Mouse (Mus musculus) heart, postnatal 0 days (tissue): ENCODE data around the gene Slc35d1. TPM values are rescaled to one million over a fixed set of nuclear protein-coding genes. Genes with fewer than 3 reads are reported as not detected.

Experiments
- ATAC-seq: fragments of 200-750 bp; cut with Nextera tagmentation; 2 replicates; pipeline ENCODE4 v1.8.0; 2017; ENCODE audit warnings: low read depth, moderate number of reproducible peaks, moderate library complexity; ENCODE audit not compliant: insufficient read depth
- DNase-seq: peaks from one replicate; pipeline ENCODE4 v3.0.0-alpha.2; 2016; ENCODE audit warnings: low spot score
- H3K27ac ChIP-seq: fragments of 300-500 bp; sonication (generic); 2 replicates; pipeline ENCODE4 v1.5.1; 2014; ENCODE audit warnings: low read depth, mild to moderate bottlenecking
- H3K27me3 ChIP-seq: fragments of 300-500 bp; sonication (generic); 2 replicates; pipeline ENCODE4 v1.6.1; 2014; ENCODE audit warnings: low read length, mixed read lengths; ENCODE audit not compliant: control insufficient read depth, insufficient read depth
- H3K36me3 ChIP-seq: fragments of 300-500 bp; sonication (generic); replicated peaks from 2 replicates; pipeline ENCODE4 v1.6.1; 2014; ENCODE audit warnings: low read length, mixed read lengths; ENCODE audit not compliant: control insufficient read depth, insufficient read depth
- H3K4me1 ChIP-seq: fragments of 300-500 bp; sonication (generic); 2 replicates; pipeline ENCODE4 v1.6.1; 2014; ENCODE audit warnings: antibody characterized with exemption; ENCODE audit not compliant: control insufficient read depth, insufficient read depth
- H3K4me2 ChIP-seq: fragments of 300-500 bp; sonication (generic); 2 replicates; pipeline ENCODE4 v1.6.1; 2014; ENCODE audit warnings: low read depth, mild to moderate bottlenecking, low read length, moderate library complexity
- H3K4me3 ChIP-seq: fragments of 300-500 bp; sonication (generic); 2 replicates; pipeline ENCODE4 v1.5.1; 2014; ENCODE audit warnings: low read depth, low read length
- H3K9ac ChIP-seq: fragments of 300-500 bp; sonication (generic); replicated peaks from 2 replicates; pipeline ENCODE4 v1.6.1; 2014; ENCODE audit warnings: low read depth, low read length, mixed read lengths
- H3K9me3 ChIP-seq: fragments of 300-500 bp; sonication (generic); replicated peaks from 2 replicates; pipeline ENCODE4 v1.6.1; 2016; ENCODE audit warnings: low read length; ENCODE audit not compliant: control insufficient read depth
- CTCF ChIP-seq: IDR thresholded peaks from 2 replicates; pipeline ENCODE4 v1.5.1; 2016; ENCODE audit warnings: antibody characterized with exemption, control low read depth, low read depth
- EP300 ChIP-seq: IDR thresholded peaks from 2 replicates; pipeline ENCODE4 v1.6.1; 2016; ENCODE audit warnings: antibody characterized with exemption, low read depth
- WGBS: fragments of 180-500 bp; shearing (Covaris S2); extraction: QIAGEN DNeasy Blood & Tissue Kit; methylation state at CpG from one replicate; pipeline ENCODE4 v1.1.7; 2014; 5-methylcytosine and 5-hydroxymethylcytosine counted together
- polyA plus RNA-seq: library from polyadenylated mRNA; unstranded; fragments of >200 nt; fragmentation: Nextera tagmentation; extraction: Ambion mirVana; gene quantifications from 2 replicates; pipeline ENCODE4 v1.2.1, GENCODE M21; 2015
- total RNA-seq: library from RNA; depleted of rRNA; stranded (reverse); fragments of >200 nt; gene quantifications from 2 replicates; pipeline ENCODE4 v1.2.3, GENCODE M21; 2014; ENCODE audit warnings: low replicate concordance

The Slc35d1 gene
- total and polyA plus RNA-seq, 2 experiments from 2014 or later = 2.6 to 4.2 TPM

- Histone ChIP-seq H3K4me1 (peaks cover 24% of the 10 kb centered on the region), H3K4me2 (no peak overlapping the region), H3K27ac (peak overlapping the region; percentile 84; the same call in 1 of the 2 replicates), H3K36me3 (peaks cover 14% of the 10 kb centered on the region; the same call in 1 of the 2 replicates), H3K9me3 (no peaks in the 10 kb centered on the region), H3K27me3 (no peaks in the 10 kb centered on the region), H3K4me3 (no peak overlapping the region), H3K9ac (no peak overlapping the region)
- 84% methylated on average over 8 of the region's 8 CpGs for WGBS
- ATAC-seq (no peak), DNase-seq (no peak)
- TF ChIP-seq EP300 (no peak), CTCF (no peak)
Measured at GRCm38 (mm10) chr4:103180300-103180888, 34.6 kb downstream of the Slc35d1 start.

- Histone ChIP-seq H3K27me3 (no peaks in the 10 kb centered on the region), H3K4me2 (peak overlapping the region; percentile 15; the same call in 1 of the 2 replicates), H3K4me1 (peaks cover 24% of the 10 kb centered on the region), H3K9me3 (no peaks in the 10 kb centered on the region), H3K4me3 (no peak overlapping the region), H3K9ac (no peak overlapping the region), H3K27ac (peak overlapping the region; percentile 84), H3K36me3 (peaks cover 9% of the 10 kb centered on the region; the same call in 1 of the 2 replicates)
- WGBS = 35% methylated on average over 3 of the region's 3 CpGs
- DNase-seq = peak; percentile 32
- no peak for TF ChIP-seq CTCF
- no peak for TF ChIP-seq EP300
- ATAC-seq = peak; percentile 59
Measured at GRCm38 (mm10) chr4:103179581-103179980, 35.4 kb downstream of the Slc35d1 start.

- DNase-seq (peak; percentile 54), ATAC-seq (peak; percentile 85)
- H3K4me1 ChIP-seq = peaks cover 24% of the 10 kb centered on the region
- H3K4me3 ChIP-seq = no peak overlapping the region
- peak overlapping the region; percentile 16; the same call in 1 of the 2 replicates for H3K4me2 ChIP-seq
- H3K9me3 ChIP-seq = no peaks in the 10 kb centered on the region
- H3K36me3 ChIP-seq = peaks cover 17% of the 10 kb centered on the region; the same call in 1 of the 2 replicates
- TF ChIP-seq EP300 = no peak
- no peak for TF ChIP-seq CTCF
- H3K27me3 ChIP-seq = no peaks in the 10 kb centered on the region
- H3K27ac ChIP-seq = peak overlapping the region; percentile 84
- 0 out of 2 replicates have a peak overlapping the region, but pooled peaks have one; percentile 12 for H3K9ac ChIP-seq
- WGBS = 40% methylated on average over 7 of the region's 7 CpGs
Measured at GRCm38 (mm10) chr4:103178635-103179318, 36.2 kb downstream of the Slc35d1 start.

GRCm38 (mm10) chr4:103177681-103178080 lies 37.3 kb downstream of the Slc35d1 start:
- ATAC-seq (no peak), DNase-seq (no peak)
- Histone ChIP-seq H3K4me1 (peaks cover 24% of the 10 kb centered on the region), H3K36me3 (peaks cover 18% of the 10 kb centered on the region), H3K4me3 (no peak overlapping the region), H3K27ac (peak overlapping the region; percentile 84), H3K4me2 (no peak overlapping the region), H3K27me3 (no peaks in the 10 kb centered on the region), H3K9ac (no peak overlapping the region), H3K9me3 (no peaks in the 10 kb centered on the region)
- TF ChIP-seq CTCF = no peak
- no peak for TF ChIP-seq EP300
- 80% methylated on average over 1 of the region's 1 CpGs for WGBS

GRCm38 (mm10) chr4:103174001-103174400 lies 41.0 kb downstream of the Slc35d1 start:
- Histone ChIP-seq H3K36me3 (peaks cover 35% of the 10 kb centered on the region), H3K4me3 (no peak overlapping the region), H3K27me3 (no peaks in the 10 kb centered on the region), H3K27ac (no peak overlapping the region), H3K9me3 (no peaks in the 10 kb centered on the region), H3K9ac (no peak overlapping the region), H3K4me2 (no peak overlapping the region), H3K4me1 (peaks cover 12% of the 10 kb centered on the region)
- WGBS = 86% methylated on average over 7 of the region's 7 CpGs
- no peak for TF ChIP-seq CTCF
- no peak for TF ChIP-seq EP300
- ATAC-seq (no peak), DNase-seq (no peak)
